Mouse (Mus musculus): Measurements from ENCODE around the gene Ank2.

Gene Ank2

GRCm38 (mm10) chr3:127498742-127499400, at the start of gene Ank2:
Ank2 (minus strand) TSS chr3:127499350.
- DNase-seq (ENCODE audit: low read depth), result no peak

DNA sequence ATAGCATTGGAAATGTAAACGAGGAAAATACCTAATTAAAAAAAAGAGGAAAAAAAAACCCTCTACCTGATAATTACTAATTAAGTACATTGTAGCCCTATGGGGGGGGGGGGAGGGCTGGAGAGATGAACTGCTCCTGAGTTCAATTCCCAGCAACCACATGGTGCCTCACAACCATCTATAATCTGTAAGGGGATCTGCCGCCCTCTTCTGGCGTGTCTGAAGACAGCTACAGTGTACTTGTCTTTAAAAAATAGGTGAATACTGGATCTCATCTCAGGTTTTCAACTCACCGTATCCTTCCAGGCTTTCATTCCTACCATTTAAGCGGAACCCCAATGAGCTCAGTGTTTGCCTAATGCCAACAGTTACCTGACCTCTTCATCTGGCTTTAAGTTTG, 48.7 kb upstream of the Ank2 start:
- no peak for DNase-seq (ENCODE audit: low read depth)

DNA sequence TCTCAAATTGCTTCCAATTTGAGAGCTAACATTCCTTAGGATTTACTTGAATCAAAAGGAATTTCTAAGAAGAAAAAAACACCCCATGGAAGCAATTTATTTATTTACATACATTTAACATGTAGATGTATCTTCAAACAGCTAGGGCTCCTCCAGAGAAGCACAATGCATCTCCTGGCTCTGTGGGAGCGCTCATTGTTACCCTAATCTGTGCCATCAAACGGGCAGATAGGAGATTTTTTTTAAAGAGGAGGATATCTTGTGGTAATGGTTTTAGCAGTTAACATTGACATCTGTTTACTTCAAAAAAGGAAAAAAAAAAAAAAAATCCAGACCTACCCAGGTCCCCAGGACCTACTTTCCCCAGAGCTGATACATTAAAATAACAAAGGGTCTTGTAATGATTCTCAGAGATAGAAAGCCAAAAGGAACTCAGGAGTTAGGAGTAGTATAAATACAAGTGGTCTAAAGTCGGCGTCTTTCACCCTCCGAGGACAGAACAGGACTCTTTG, 45.5 kb upstream of the Ank2 start:
- no peak for DNase-seq (ENCODE audit: low read depth)

GRCm38 (mm10) chr3:127543976-127544375, 44.8 kb upstream of the Ank2 start:
- DNase-seq (ENCODE audit: low read depth), result no peak

GRCm38 (mm10) chr3:127539193-127539592, 40.0 kb upstream of the Ank2 start:
- no peak for DNase-seq (ENCODE audit: low read depth)

GRCm38 (mm10) chr3:127530293-127530692, 31.1 kb upstream of the Ank2 start:
- no peak for DNase-seq (ENCODE audit: low read depth)

DNA sequence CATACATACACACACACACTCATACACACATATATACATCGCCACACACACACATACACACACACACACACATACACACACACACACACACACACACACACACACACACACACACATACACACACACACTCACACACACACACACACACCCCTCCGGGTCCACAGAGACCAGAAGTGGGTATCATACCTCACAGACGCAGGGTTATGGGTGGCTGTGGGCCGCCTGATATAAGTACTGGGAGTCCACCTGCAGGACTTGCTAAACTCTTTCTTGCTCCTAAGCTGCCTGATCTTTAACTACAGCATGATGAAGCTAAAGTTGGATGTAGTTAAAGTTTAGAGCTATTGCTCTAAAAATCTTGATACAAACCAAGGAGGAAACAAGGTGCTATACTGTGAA, 30.7 kb upstream of the Ank2 start:
- no peak for DNase-seq (ENCODE audit: low read depth)

DNA sequence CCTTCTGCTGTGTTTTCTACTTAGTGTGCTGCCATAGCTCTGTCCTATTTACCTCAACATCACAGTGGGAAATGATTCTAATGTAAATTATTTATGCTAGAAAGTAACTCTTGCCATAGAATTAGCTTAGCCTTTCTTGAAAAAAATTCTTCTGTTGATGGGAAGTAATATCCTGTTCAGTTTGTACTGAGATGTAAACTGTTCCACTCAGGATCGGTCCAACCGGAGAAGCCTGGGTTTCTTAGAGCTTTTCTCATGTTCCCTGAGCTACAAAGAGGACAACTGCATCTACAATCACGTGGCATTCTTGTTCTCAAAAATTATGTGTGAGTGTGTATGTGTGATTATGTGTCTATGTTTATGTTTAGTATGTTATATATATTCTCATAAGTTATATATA, 30.1 kb upstream of the Ank2 start:
- DNase-seq (ENCODE audit: low read depth), result no peak

DNA sequence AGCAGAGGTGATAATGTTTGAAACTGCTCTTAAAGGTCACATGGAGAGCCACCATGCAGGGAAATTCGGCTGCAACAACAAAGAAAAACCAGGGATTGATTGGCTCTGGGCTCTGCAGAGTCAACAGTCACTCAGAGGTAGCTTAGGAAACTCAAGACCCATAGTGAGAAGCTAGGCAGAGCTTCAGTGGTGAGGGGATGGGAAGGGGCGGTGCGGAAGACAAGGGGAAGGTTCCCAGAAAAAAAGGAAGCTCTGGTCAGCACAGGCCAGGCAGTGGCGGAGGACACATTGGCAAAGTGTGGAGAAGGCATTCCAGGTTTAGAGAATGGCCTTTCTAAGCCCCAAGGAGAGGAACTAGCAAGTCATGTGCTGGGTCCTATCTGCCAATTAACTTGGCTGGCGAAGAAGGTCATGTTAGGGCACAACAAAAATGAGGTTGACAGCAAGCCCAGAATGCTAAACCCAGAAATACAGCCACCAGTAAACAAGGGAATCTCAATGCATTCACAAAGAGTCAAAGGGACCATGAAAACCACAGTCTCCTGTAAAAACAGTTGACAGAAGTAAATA, 28.4 kb upstream of the Ank2 start:
- DNase-seq (ENCODE audit: low read depth), result peak; percentile 4

DNA sequence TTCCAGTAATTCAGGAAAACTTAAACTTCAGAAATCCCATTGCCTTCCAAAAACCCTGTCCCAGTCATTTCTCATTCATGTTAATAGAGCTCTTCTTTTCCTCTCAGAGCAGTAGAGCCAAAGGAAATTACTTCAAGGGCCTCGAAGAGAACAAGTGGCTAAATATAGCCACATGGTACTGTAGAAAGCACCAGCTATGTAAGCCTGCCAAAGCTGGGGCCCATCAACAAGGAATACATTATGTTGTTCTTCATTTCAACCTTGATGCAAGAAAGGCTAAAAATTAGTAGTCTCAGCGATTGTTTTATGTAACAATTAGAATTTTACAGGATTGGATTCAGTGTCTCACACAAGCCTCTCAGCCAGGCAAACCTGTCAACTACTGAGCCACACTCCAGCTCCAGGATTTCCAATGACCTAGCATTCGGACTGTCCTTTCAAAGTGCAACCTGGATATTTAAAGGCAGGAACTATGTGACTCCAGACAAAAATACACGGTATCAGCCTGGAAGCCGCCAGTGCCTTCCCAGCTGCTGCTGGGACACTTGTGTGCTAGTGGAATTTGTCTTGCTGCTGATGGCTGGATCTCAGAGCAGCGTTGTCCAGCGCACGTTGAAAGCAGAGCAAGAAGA, 26.2 kb upstream of the Ank2 start:
- DNase-seq (ENCODE audit: low read depth), result no peak

DNA sequence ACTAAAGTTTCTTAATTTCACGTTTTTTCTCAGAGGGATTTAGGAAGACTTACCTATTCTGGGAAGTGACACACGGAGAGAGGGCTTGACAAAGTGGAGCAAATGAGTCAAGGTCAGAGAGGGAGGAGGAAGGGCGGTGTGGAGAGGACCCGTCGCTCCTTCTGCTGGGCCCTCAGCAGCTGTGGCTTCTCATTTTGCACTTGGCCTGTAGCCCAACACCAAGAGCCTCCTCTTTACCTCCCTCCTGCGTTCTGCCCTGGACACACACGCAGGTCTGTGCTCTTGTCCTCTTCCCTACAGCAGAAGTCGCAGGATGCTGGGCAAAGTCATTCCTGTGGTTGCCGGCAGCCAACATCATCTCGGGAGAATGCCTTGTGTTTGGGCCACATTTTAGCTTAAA, 22.0 kb upstream of the Ank2 start:
- no peak for DNase-seq (ENCODE audit: low read depth)

GRCm38 (mm10) chr3:127520300-127520699, 21.1 kb upstream of the Ank2 start:
- DNase-seq (ENCODE audit: low read depth), result no peak

- no peak for DNase-seq (ENCODE audit: low read depth)
These were observed 16.1 kb upstream of the Ank2 start for GRCm38 (mm10) chr3:127515251-127515650.

DNA sequence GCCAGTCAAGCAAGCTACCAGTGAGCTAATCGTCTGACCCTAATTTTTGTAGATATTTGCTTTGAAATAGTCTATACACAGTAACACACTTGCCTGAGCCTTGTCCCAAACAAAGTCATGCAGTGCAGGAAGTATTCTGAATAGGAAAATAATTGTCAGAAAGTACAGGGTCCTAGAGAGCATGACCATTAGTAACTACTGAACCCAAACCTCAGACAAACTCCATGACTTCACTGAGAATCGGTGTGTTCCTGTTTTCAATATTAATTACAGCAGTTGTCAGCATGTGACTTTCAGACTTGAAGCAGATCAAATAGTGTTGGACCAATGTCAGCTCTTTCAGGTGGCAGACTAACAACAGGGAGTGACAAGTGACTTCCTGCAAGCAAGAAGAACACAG, 14.5 kb upstream of the Ank2 start:
- DNase-seq (ENCODE audit: low read depth), result no peak

- DNase-seq (ENCODE audit: low read depth), result no peak
These were observed 13.7 kb upstream of the Ank2 start for GRCm38 (mm10) chr3:127512794-127513335.

- no peak for DNase-seq (ENCODE audit: low read depth)
These were observed 12.9 kb upstream of the Ank2 start for GRCm38 (mm10) chr3:127511786-127512746.

DNA sequence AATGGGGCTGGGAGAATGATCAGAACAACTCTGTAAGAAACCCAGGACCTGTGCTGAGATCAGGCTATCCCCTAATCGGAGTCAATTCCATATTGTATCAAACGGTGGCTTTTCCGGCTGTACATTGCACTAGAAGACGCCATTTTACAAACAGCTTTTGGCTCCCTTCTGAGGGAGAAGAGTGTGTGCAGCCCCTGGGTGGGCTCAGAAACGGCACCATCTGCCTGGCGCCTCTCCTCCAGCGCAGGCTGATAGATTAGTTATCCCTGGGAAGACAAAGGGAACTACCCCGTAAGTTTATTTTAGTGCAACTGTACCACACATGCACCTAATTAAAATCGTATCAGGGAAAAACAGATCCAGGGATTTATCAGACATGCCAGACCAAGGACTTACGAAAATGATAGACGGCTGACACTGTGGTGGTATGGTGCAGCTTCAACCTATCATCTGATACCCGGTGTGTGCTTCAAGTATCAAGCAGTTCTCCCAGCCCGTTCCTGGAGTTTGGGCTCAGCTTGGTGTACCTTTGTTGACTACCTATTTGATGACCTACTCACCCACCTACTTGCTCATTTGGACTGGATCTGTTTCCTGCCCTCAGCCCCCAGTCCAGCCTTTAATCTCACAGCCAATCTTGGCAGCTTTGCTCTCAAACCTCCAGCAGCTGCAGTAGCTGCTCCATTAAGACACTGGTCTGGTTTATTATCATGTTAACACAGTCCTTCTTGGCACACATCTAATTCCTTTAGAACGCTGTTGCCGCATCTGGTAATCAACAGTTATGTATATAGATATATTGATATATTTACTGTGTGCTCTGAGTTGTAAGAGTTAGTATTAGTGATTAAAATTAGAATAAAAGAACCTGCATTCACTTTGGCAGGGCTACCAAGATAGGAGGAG, 9.0 kb upstream of the Ank2 start:
- no peak for DNase-seq (ENCODE audit: low read depth)

DNA sequence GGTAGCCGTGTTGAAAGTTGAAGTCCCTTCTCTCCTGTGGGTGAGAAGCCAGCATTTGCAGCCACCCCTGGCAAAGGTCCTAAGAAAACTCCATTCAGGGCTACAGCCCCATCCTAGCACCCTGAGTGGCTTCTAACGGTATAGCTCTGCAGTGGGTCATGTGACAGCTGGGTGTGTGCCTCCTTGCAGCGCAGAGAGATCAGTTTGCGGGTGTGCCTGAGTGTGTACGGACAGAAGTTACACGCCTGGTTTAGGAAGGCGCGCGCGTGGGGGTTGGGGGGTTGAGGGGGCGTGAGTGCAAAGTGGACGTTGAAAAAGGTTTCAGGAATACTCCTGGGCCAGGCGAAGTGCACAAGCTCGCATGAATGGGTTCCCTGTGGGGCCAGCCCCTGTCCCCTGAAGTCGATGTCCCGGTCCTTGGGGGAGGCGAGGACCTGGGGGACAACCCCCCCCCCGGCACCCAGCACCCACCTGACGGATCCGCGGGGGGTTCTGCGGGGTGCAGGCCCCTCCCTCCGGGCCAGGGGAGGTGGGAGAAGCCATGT, 881 bp downstream of the Ank2 start:
- DNase-seq (ENCODE audit: low read depth), result no peak

GRCm38 (mm10) chr3:127492663-127493062, 6.5 kb downstream of the Ank2 start:
- no peak for DNase-seq (ENCODE audit: low read depth)

DNA sequence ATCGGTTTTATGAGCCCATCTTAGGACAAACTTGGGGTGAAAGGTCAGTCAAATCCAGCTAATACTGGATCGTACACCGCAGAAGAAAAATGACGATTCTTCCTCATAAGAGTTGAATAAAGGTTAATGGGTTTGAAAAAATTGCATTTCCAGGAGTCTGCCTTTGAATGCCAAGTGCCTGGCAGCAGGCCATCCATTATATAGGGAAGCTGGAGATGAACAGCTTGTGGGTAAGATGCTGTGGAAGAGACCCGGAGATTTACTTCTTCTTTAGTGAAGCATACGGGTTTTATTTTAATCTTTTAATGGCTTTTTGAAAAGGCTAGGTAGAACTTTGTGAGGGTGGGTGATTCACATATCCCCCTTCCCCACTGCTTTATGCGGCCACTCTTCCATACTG, 11.8 kb downstream of the Ank2 start:
- no peak for DNase-seq (ENCODE audit: low read depth)

DNA sequence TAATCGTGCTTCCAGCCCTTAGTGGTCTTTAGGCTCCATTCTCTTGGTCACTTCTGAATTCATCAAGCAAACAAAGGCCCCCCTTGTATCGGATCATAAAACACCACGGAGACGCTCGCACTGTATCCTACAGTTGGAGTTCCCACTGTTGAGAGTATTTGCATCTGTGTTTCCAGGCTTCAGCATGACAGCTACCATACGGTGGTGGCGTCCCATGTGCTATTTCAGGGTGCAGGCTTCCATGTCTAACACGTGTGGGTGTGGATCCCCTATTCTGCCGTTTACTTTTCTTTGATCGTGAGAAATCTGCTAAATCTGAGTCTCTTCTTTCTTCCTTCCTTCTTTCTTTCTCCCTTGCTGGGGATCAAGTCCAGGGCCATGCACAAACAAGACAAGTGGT, 14.0 kb downstream of the Ank2 start:
- no peak for DNase-seq (ENCODE audit: low read depth)
